Mouse (Mus musculus): ENCODE measurements around the gene Agfg2. TPM values are rescaled to one million over a fixed set of nuclear protein-coding genes. Genes with fewer than 3 reads are reported as not detected.
"Not testable (repeated sequence)": the region's sequence is repeated elsewhere in the genome, so short reads cannot be mapped to it uniquely, and the experiment has no call there.

Agfg2 gene
- 6.1 and 11.6 TPM in 2 replicates for polyA plus RNA-seq (2012; rRNA removed)

GRCm38 (mm10) chr5:137684294-137685123 lies at the start of gene Agfg2:
Agfg2 (minus strand) TSS chr5:137684726.
- no peak for TF ChIP-seq CTCF (IDR thresholded peaks at IDR 0.05; ENCODE audit: extremely low read depth, insufficient read length, insufficient replicate concordance, low read depth, low read length)
- TF ChIP-seq POLR2A (IDR thresholded peaks at IDR 0.05; ENCODE audit: low read depth, low read length), result peak; percentile 65; the same call in 1 of the 2 replicates
- Histone ChIP-seq H3K4me3 (ENCODE audit: low read depth, low read length) (peak within 1 kb of the TSS; percentile 91), H3K36me3 (ENCODE audit: control insufficient read depth, insufficient read depth, low read length) (no peaks in the 10 kb centered on the region), H3K27me3 (ENCODE audit: control insufficient read depth, insufficient read depth, low read length) (no peaks in the 10 kb centered on the region), H3K27ac (ENCODE audit: insufficient read depth, low read depth, low read length) (peak within 1 kb of the TSS; percentile 45), H3K4me1 (ENCODE audit: control insufficient read depth, insufficient read depth, insufficient read length, low read length) (peaks cover 9% of the 10 kb centered on the region)
- WGBS, result under 1% methylated on average over 62 of the region's 62 CpGs

GRCm38 (mm10) chr5:137733638-137734288 lies 49.2 kb upstream of the Agfg2 start:
- Histone ChIP-seq H3K27me3 (ENCODE audit: control insufficient read depth, insufficient read depth, low read length) (no peaks in the 10 kb centered on the region), H3K4me3 (ENCODE audit: low read depth, low read length) (no peak overlapping the region), H3K27ac (ENCODE audit: insufficient read depth, low read depth, low read length) (no peak overlapping the region), H3K4me1 (ENCODE audit: control insufficient read depth, insufficient read depth, insufficient read length, low read length) (peaks cover 7% of the 10 kb centered on the region), H3K36me3 (ENCODE audit: control insufficient read depth, insufficient read depth, low read length) (no peaks in the 10 kb centered on the region; the same call in 1 of the 2 replicates)
- WGBS, result 92% methylated on average over 12 of the region's 12 CpGs
- TF ChIP-seq CTCF (IDR thresholded peaks at IDR 0.05; ENCODE audit: extremely low read depth, insufficient read length, insufficient replicate concordance, low read depth, low read length), result no peak
- TF ChIP-seq POLR2A (IDR thresholded peaks at IDR 0.05; ENCODE audit: low read depth, low read length), result no peak

GRCm38 (mm10) chr5:137726767-137727166 lies 42.2 kb upstream of the Agfg2 start:
- TF ChIP-seq POLR2A (IDR thresholded peaks at IDR 0.05; ENCODE audit: low read depth, low read length) (no peak), CTCF (IDR thresholded peaks at IDR 0.05; ENCODE audit: extremely low read depth, insufficient read length, insufficient replicate concordance, low read depth, low read length) (peak; percentile 17; the same call in 1 of the 2 replicates)
- no peaks in the 10 kb centered on the region for H3K4me1 ChIP-seq (ENCODE audit: control insufficient read depth, insufficient read depth, insufficient read length, low read length)
- no peak overlapping the region for H3K4me3 ChIP-seq (ENCODE audit: low read depth, low read length)
- no peaks in the 10 kb centered on the region for H3K27me3 ChIP-seq (ENCODE audit: control insufficient read depth, insufficient read depth, low read length)
- no peak overlapping the region for H3K27ac ChIP-seq (ENCODE audit: insufficient read depth, low read depth, low read length)
- WGBS, result 55% methylated on average over 6 of the region's 6 CpGs
- no peaks in the 10 kb centered on the region for H3K36me3 ChIP-seq (ENCODE audit: control insufficient read depth, insufficient read depth, low read length)

- Histone ChIP-seq H3K4me3 (ENCODE audit: low read depth, low read length) (no peak overlapping the region), H3K36me3 (ENCODE audit: control insufficient read depth, insufficient read depth, low read length) (no peaks in the 10 kb centered on the region), H3K4me1 (ENCODE audit: control insufficient read depth, insufficient read depth, insufficient read length, low read length) (peaks cover 4% of the 10 kb centered on the region; the same call in 1 of the 2 replicates), H3K27ac (ENCODE audit: insufficient read depth, low read depth, low read length) (no peak overlapping the region), H3K27me3 (ENCODE audit: control insufficient read depth, insufficient read depth, low read length) (no peaks in the 10 kb centered on the region)
- 77% methylated on average over 5 of the region's 5 CpGs for WGBS
- TF ChIP-seq CTCF (IDR thresholded peaks at IDR 0.05; ENCODE audit: extremely low read depth, insufficient read length, insufficient replicate concordance, low read depth, low read length), result no peak
- TF ChIP-seq POLR2A (IDR thresholded peaks at IDR 0.05; ENCODE audit: low read depth, low read length), result no peak
Measured at GRCm38 (mm10) chr5:137723840-137724239, 39.3 kb upstream of the Agfg2 start.

- not testable (repeated sequence) for H3K4me1 ChIP-seq (ENCODE audit: control insufficient read depth, insufficient read depth, insufficient read length, low read length); H3K27ac ChIP-seq (ENCODE audit: insufficient read depth, low read depth, low read length); H3K27me3 ChIP-seq (ENCODE audit: control insufficient read depth, insufficient read depth, low read length); H3K36me3 ChIP-seq (ENCODE audit: control insufficient read depth, insufficient read depth, low read length)
- H3K4me3 ChIP-seq (ENCODE audit: low read depth, low read length), result peak overlapping the region; percentile 45
- WGBS, result 3% methylated on average over 11 of the region's 16 CpGs
Measured at GRCm38 (mm10) chr5:137720558-137721164, 36.1 kb upstream of the Agfg2 start.

- peaks cover 4% of the 10 kb centered on the region; the same call in 1 of the 2 replicates for H3K4me1 ChIP-seq (ENCODE audit: control insufficient read depth, insufficient read depth, insufficient read length, low read length)
- H3K4me3 ChIP-seq (ENCODE audit: low read depth, low read length), result no peak overlapping the region
- no peaks in the 10 kb centered on the region for H3K36me3 ChIP-seq (ENCODE audit: control insufficient read depth, insufficient read depth, low read length)
- no peak overlapping the region for H3K27ac ChIP-seq (ENCODE audit: insufficient read depth, low read depth, low read length)
- no peak for TF ChIP-seq POLR2A (IDR thresholded peaks at IDR 0.05; ENCODE audit: low read depth, low read length)
- TF ChIP-seq CTCF (IDR thresholded peaks at IDR 0.05; ENCODE audit: extremely low read depth, insufficient read length, insufficient replicate concordance, low read depth, low read length), result no peak
- H3K27me3 ChIP-seq (ENCODE audit: control insufficient read depth, insufficient read depth, low read length), result no peaks in the 10 kb centered on the region
- 76% methylated on average over 6 of the region's 6 CpGs for WGBS
Measured at GRCm38 (mm10) chr5:137719088-137719487, 34.6 kb upstream of the Agfg2 start.
